Mouse (Mus musculus) ES-Bruce4 (cell line): ENCODE data around the gene Xxylt1. TPM values are rescaled to one million over a fixed set of nuclear protein-coding genes. Genes with fewer than 3 reads are reported as not detected.

Experiments used
- H3K27ac ChIP-seq: 2 replicates; pipeline ENCODE4 v1.5.1; 2012; ENCODE audit warnings: low read length, inconsistent platforms; ENCODE audit not compliant: insufficient read depth
- H3K27me3 ChIP-seq: 2 replicates; pipeline ENCODE4 v1.6.1; 2012; ENCODE audit warnings: mild to moderate bottlenecking, low read length, inconsistent platforms; ENCODE audit not compliant: control insufficient read depth, poor library complexity, insufficient read depth, severe bottlenecking
- H3K36me3 ChIP-seq: 2 replicates; pipeline ENCODE4 v1.6.1; 2012; ENCODE audit warnings: inconsistent platforms, mild to moderate bottlenecking, low read length, moderate library complexity; ENCODE audit not compliant: control insufficient read depth, poor library complexity, insufficient read depth, severe bottlenecking
- H3K4me1 ChIP-seq: one replicate; pipeline ENCODE4 v1.8.1; 2011; ENCODE audit warnings: low read length; ENCODE audit not compliant: control insufficient read depth, insufficient read depth
- H3K4me3 ChIP-seq: 2 replicates; pipeline ENCODE4 v1.5.1; 2011; ENCODE audit warnings: low read depth, mild to moderate bottlenecking, low read length
- H3K9ac ChIP-seq: 2 replicates; pipeline ENCODE4 v1.6.1; 2012; ENCODE audit warnings: low read depth, mild to moderate bottlenecking, inconsistent platforms; ENCODE audit not compliant: poor library complexity, severe bottlenecking
- H3K9me3 ChIP-seq: replicated peaks from 2 replicates; pipeline ENCODE4 v1.6.1; 2012; ENCODE audit warnings: mild to moderate bottlenecking, low read length, inconsistent platforms; ENCODE audit not compliant: control insufficient read depth, poor library complexity, insufficient read depth, severe bottlenecking
- CTCF ChIP-seq: IDR thresholded peaks from one replicate; pipeline ENCODE4 v1.8.1; 2011; ENCODE audit warnings: low read depth, low read length
- EP300 ChIP-seq: IDR thresholded peaks from 2 replicates; pipeline ENCODE4 v1.6.1; 2011; ENCODE audit warnings: low read depth, low read length; ENCODE audit not compliant: insufficient read depth
- POLR2A ChIP-seq: IDR thresholded peaks from one replicate; pipeline ENCODE4 v1.8.1; 2011; ENCODE audit warnings: low read length; ENCODE audit not compliant: insufficient read depth
- polyA plus RNA-seq: library from polyadenylated mRNA; stranded (reverse); fragments of >200 nt; gene quantifications from 2 replicates; pipeline ENCODE4 v1.2.4, GENCODE M21; 2011; ENCODE audit warnings: low read depth; ENCODE audit not compliant: missing spikeins, insufficient read depth, insufficient read length

Gene Xxylt1
- polyA plus RNA-seq, 1 experiment, result 15.7 TPM

DNA sequence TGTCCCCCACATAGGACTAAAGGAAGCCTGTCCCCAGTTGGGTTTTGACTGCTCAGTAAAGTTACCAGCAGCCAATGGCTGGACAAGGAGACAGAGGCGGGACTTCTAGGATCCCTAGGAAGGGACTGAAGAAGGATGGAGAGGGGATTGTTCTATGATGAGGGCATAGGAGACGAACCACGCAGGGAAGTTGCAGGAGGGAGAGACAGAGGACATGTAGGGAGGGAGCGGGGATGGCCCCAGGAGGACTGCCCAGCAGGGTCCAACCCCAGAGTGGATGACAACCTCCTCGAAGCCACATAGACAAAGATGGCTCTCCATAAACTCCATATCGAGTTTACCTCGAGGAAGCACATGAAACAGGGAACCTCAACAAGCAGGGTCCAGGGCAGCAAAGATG is 157.3 kb downstream of the Xxylt1 start:
- TF ChIP-seq CTCF, result no peak
- no peak for TF ChIP-seq EP300
- no peak for TF ChIP-seq POLR2A
- H3K4me3 ChIP-seq, result no peak overlapping the region
- H3K27ac ChIP-seq, result no peak overlapping the region

DNA sequence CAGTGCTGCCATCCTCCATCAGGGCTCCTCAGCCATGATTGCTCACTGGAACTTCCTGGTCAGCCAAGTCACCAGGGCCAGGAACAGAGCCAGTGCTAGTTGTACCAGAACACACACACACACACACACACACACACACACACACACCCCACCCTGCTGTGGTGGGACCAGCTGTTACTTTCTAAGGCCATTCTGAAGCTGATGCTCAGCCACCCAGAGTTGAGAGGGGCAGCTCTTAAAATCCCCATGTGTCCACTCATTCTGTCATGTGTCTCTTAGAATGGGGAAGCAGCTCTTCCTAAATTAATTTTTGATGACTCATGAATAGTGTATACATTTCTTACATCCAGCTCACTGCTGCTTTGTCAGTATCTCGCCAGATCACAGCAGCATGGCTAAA is 158.7 kb downstream of the Xxylt1 start:
- H3K27ac ChIP-seq, result no peak overlapping the region
- TF ChIP-seq POLR2A (no peak), EP300 (no peak), CTCF (no peak)
- no peaks in the 10 kb centered on the region for H3K4me1 ChIP-seq
- no peaks in the 10 kb centered on the region for H3K36me3 ChIP-seq
- H3K9ac ChIP-seq, result no peak overlapping the region
- H3K9me3 ChIP-seq, result peaks cover 8% of the 10 kb centered on the region; the same call in 1 of the 2 replicates
- no peak overlapping the region for H3K4me3 ChIP-seq
- no peaks in the 10 kb centered on the region for H3K27me3 ChIP-seq

More for the DNA sequence above, 157.3 kb downstream of the Xxylt1 start:
- no peaks in the 10 kb centered on the region for H3K27me3 ChIP-seq
- no peaks in the 10 kb centered on the region for H3K36me3 ChIP-seq
- no peak overlapping the region for H3K9ac ChIP-seq
- H3K9me3 ChIP-seq, result peaks cover 8% of the 10 kb centered on the region; the same call in 1 of the 2 replicates
- no peaks in the 10 kb centered on the region for H3K4me1 ChIP-seq

DNA sequence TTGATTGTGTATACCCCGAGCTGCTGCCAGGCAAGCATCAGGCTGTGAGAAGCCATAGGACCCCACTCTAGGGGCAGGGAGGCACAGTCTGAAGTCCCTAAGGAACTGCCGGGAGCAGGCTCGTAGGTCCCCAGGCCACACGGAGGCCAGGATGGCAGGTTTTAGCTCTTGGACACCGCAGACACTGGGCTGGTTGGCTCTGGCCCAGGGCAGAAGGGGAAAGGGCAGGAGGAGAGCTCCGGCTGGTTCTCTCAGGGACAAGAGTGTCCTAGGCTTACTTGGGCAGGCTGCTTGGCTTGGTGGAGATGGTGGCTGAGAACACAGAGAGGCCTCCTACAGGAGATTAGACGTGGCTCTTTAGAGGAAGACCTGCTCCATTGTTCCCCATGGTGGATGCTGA is 162.4 kb downstream of the Xxylt1 start:
- no peaks in the 10 kb centered on the region for H3K36me3 ChIP-seq
- no peak overlapping the region for H3K27ac ChIP-seq
- H3K9me3 ChIP-seq, result peaks cover 12% of the 10 kb centered on the region; the same call in 1 of the 2 replicates
- no peaks in the 10 kb centered on the region for H3K4me1 ChIP-seq
- H3K9ac ChIP-seq, result no peak overlapping the region
- no peak overlapping the region for H3K4me3 ChIP-seq
- H3K27me3 ChIP-seq, result no peaks in the 10 kb centered on the region
- no peak for TF ChIP-seq CTCF
- TF ChIP-seq EP300, result no peak
- TF ChIP-seq POLR2A, result no peak

- no peak overlapping the region for H3K9ac ChIP-seq
- peaks cover 19% of the 10 kb centered on the region; the same call in 1 of the 2 replicates for H3K9me3 ChIP-seq
- no peak for TF ChIP-seq POLR2A
- no peak for TF ChIP-seq EP300
- TF ChIP-seq CTCF, result no peak
- H3K4me3 ChIP-seq, result no peak overlapping the region
- H3K27ac ChIP-seq, result no peak overlapping the region
- H3K4me1 ChIP-seq, result no peaks in the 10 kb centered on the region
- no peaks in the 10 kb centered on the region for H3K36me3 ChIP-seq
- no peaks in the 10 kb centered on the region for H3K27me3 ChIP-seq
These were observed 164.3 kb downstream of the Xxylt1 start for GRCm38 (mm10) chr16:30916931-30917330.

GRCm38 (mm10) chr16:30915611-30916220 is 165.5 kb downstream of the Xxylt1 start:
- H3K4me3 ChIP-seq, result no peak overlapping the region
- H3K4me1 ChIP-seq, result no peaks in the 10 kb centered on the region
- H3K9ac ChIP-seq, result no peak overlapping the region
- H3K9me3 ChIP-seq, result peaks cover 21% of the 10 kb centered on the region; the same call in 1 of the 2 replicates
- TF ChIP-seq EP300, result no peak
- no peak for TF ChIP-seq CTCF
- no peak for TF ChIP-seq POLR2A
- no peaks in the 10 kb centered on the region for H3K36me3 ChIP-seq
- no peak overlapping the region for H3K27ac ChIP-seq
- no peaks in the 10 kb centered on the region for H3K27me3 ChIP-seq

Other genes starting within 250 kb of the Xxylt1 start
- 35.1 and 39.0 TPM in 2 replicates for gene Acap2, start 119.8 kb upstream of the Xxylt1 start, polyA plus RNA-seq
- gene Ppp1r2, start 193.8 kb upstream of the Xxylt1 start, polyA plus RNA-seq, result 74.5 and 75.6 TPM in 2 replicates
- 0.54 TPM in 1 of 2 replicates, not detected in the other for gene Apod, start 233.4 kb upstream of the Xxylt1 start, polyA plus RNA-seq